In genomic region chr11:7424082-7424471, GRCm38 (mm10) we compare ENCODE assay signal across 10 mouse cellular contexts.
DNase-seq lines count a peak whose midpoint lies in the region; ATAC-seq lines count a peak whose summit lies in the region.
"Had no signal": no experiment of that assay in that cellular context is flagged by ENCODE, and none has a peak within 500 bp of the region (broad histone marks: within the 10 kb centered on the region; RNA-seq: fewer than 3 reads in every experiment).

No protein-coding gene starts in this region.

- H3K9ac ChIP-seq in hindbrain, embryonic 14.5 days = no peak overlapping the region
- H3K9ac ChIP-seq in hindbrain, embryonic 13.5 days = no peak overlapping the region
- H3K9ac ChIP-seq in midbrain, embryonic 15.5 days = no peak overlapping the region
- H3K9ac ChIP-seq in embryonic facial prominence, embryonic 11.5 days (replicated peaks; ENCODE audit: low read length) = no peak overlapping the region
- H3K9ac ChIP-seq: liver, embryonic 15.5 days; neural tube, embryonic 13.5 days had no signal

- H3K27me3 ChIP-seq in hindbrain, embryonic 14.5 days (ENCODE audit: control insufficient read depth, insufficient read depth, low read length) = no peaks in the 10 kb centered on the region
- H3K27me3 ChIP-seq in hindbrain, embryonic 13.5 days = no peaks in the 10 kb centered on the region
- no peaks in the 10 kb centered on the region for H3K27me3 ChIP-seq in midbrain, embryonic 10.5 days (ENCODE audit: low read depth, poor library complexity, severe bottlenecking)
- no peaks in the 10 kb centered on the region for H3K27me3 ChIP-seq in midbrain, embryonic 15.5 days (replicated peaks)
- no peaks in the 10 kb centered on the region for H3K27me3 ChIP-seq in embryonic facial prominence, embryonic 11.5 days (ENCODE audit: control insufficient read depth, insufficient read depth, low read length)
- H3K27me3 ChIP-seq: liver, embryonic 15.5 days; neural tube, embryonic 13.5 days had no signal

- no peak overlapping the region for H3K4me2 ChIP-seq in hindbrain, embryonic 14.5 days (replicated peaks)
- no peak overlapping the region for H3K4me2 ChIP-seq in hindbrain, embryonic 13.5 days
- no peak overlapping the region for H3K4me2 ChIP-seq in midbrain, embryonic 15.5 days
- H3K4me2 ChIP-seq in embryonic facial prominence, embryonic 11.5 days (ENCODE audit: low read depth, low read length) = no peak overlapping the region
- H3K4me2 ChIP-seq: liver, embryonic 15.5 days had no signal

- no peak overlapping the region for H3K4me3 ChIP-seq in hindbrain, embryonic 14.5 days (replicated peaks; ENCODE audit: low read length)
- H3K4me3 ChIP-seq in hindbrain, embryonic 13.5 days = no peak overlapping the region
- no peak overlapping the region for H3K4me3 ChIP-seq in midbrain, embryonic 10.5 days
- H3K4me3 ChIP-seq in midbrain, embryonic 15.5 days = no peak overlapping the region
- H3K4me3 ChIP-seq in embryonic facial prominence, embryonic 11.5 days (ENCODE audit: low read depth, low read length) = no peak overlapping the region
- H3K4me3 ChIP-seq: liver, embryonic 15.5 days; neural tube, embryonic 13.5 days had no signal

- H3K4me1 ChIP-seq in hindbrain, embryonic 14.5 days (replicated peaks; ENCODE audit: control insufficient read depth, insufficient read depth, low read length) = 0 out of 2 replicates have a peak, but pooled peaks cover 5% of the 10 kb centered on the region
- H3K4me1 ChIP-seq in hindbrain, embryonic 13.5 days (replicated peaks) = peaks cover 5% of the 10 kb centered on the region; the same call in 1 of the 2 replicates
- peaks cover 12% of the 10 kb centered on the region for H3K4me1 ChIP-seq in midbrain, embryonic 10.5 days
- H3K4me1 ChIP-seq in midbrain, embryonic 15.5 days = peaks cover 6% of the 10 kb centered on the region; the same call in 1 of the 2 replicates
- H3K4me1 ChIP-seq in embryonic facial prominence, embryonic 11.5 days (ENCODE audit: control insufficient read depth, insufficient read depth, low read length) = peaks cover 2% of the 10 kb centered on the region; the same call in 1 of the 2 replicates
- H3K4me1 ChIP-seq: liver, embryonic 15.5 days had no signal

- peak; percentile 25 for DNase-seq in hindbrain, embryonic 14.5 days (ENCODE audit: low spot score)
- no peak for DNase-seq in midbrain, embryonic 10.5 days (ENCODE audit: low spot score)
- peak; percentile 51 for DNase-seq in embryonic facial prominence, embryonic 11.5 days (ENCODE audit: low spot score)
- no peak for DNase-seq in gastrocnemius, adult 8-10 months (ENCODE audit: low spot score in 2 of 2)
- no peak for DNase-seq in adipocyte (ENCODE audit: low spot score)
- DNase-seq: cerebellum, adult 2 months had no signal

- H3K36me3 ChIP-seq in hindbrain, embryonic 14.5 days (replicated peaks; ENCODE audit: control insufficient read depth, insufficient read depth) = no peaks in the 10 kb centered on the region
- no peaks in the 10 kb centered on the region for H3K36me3 ChIP-seq in hindbrain, embryonic 13.5 days
- no peaks in the 10 kb centered on the region for H3K36me3 ChIP-seq in midbrain, embryonic 10.5 days
- no peaks in the 10 kb centered on the region for H3K36me3 ChIP-seq in midbrain, embryonic 15.5 days (replicated peaks)
- no peaks in the 10 kb centered on the region for H3K36me3 ChIP-seq in embryonic facial prominence, embryonic 11.5 days (replicated peaks; ENCODE audit: control insufficient read depth, insufficient read depth, low read depth, low read length)
- H3K36me3 ChIP-seq: liver, embryonic 15.5 days; neural tube, embryonic 13.5 days had no signal

- H3K27ac ChIP-seq in hindbrain, embryonic 14.5 days = no peak overlapping the region
- H3K27ac ChIP-seq in hindbrain, embryonic 13.5 days = no peak overlapping the region
- 0 out of 2 replicates have a peak overlapping the region, but pooled peaks have one; percentile 9 for H3K27ac ChIP-seq in midbrain, embryonic 10.5 days (replicated peaks)
- no peak overlapping the region for H3K27ac ChIP-seq in midbrain, embryonic 15.5 days
- H3K27ac ChIP-seq in embryonic facial prominence, embryonic 11.5 days (replicated peaks; ENCODE audit: low read depth, low read length) = no peak overlapping the region
- H3K27ac ChIP-seq: liver, embryonic 15.5 days; neural tube, embryonic 13.5 days had no signal

- WGBS in hindbrain, embryonic 14.5 days = 70% methylated on average over 5 of the region's 5 CpGs
- WGBS in hindbrain, embryonic 13.5 days = 62% methylated on average over 5 of the region's 5 CpGs
- 79% methylated on average over 5 of the region's 5 CpGs for WGBS in midbrain, embryonic 10.5 days
- 76% methylated on average over 5 of the region's 5 CpGs for WGBS in midbrain, embryonic 15.5 days
- WGBS in embryonic facial prominence, embryonic 11.5 days = 41% methylated on average over 5 of the region's 5 CpGs

- no peak for ATAC-seq in hindbrain, embryonic 14.5 days (ENCODE audit: low FRiP score)
- ATAC-seq in hindbrain, embryonic 13.5 days (ENCODE audit: low FRiP score) = no peak
- no peak for ATAC-seq in midbrain, embryonic 15.5 days (replicated peaks)
- peak; percentile 46; the same call in 1 of the 2 replicates for ATAC-seq in embryonic facial prominence, embryonic 11.5 days (replicated peaks; ENCODE audit: insufficient number of reproducible peaks, low FRiP score, low TSS enrichment, low read depth)

- no peaks in the 10 kb centered on the region for H3K9me3 ChIP-seq in hindbrain, embryonic 14.5 days (ENCODE audit: control insufficient read depth, low read length)
- no peaks in the 10 kb centered on the region for H3K9me3 ChIP-seq in hindbrain, embryonic 13.5 days
- no peaks in the 10 kb centered on the region for H3K9me3 ChIP-seq in midbrain, embryonic 10.5 days (replicated peaks)
- H3K9me3 ChIP-seq in midbrain, embryonic 15.5 days = no peaks in the 10 kb centered on the region
- no peaks in the 10 kb centered on the region for H3K9me3 ChIP-seq in embryonic facial prominence, embryonic 11.5 days (replicated peaks; ENCODE audit: control insufficient read depth, low read length)
- H3K9me3 ChIP-seq: liver, embryonic 15.5 days; neural tube, embryonic 13.5 days had no signal

Comparison
In these comparisons a context has a peak if more than half of its experiments do, and no peak if none do; other contexts are left out.
1. DNase-seq: peak in hindbrain, embryonic 14.5 days (single experiment) and embryonic facial prominence, embryonic 11.5 days (single experiment); none in midbrain, embryonic 10.5 days (single experiment), gastrocnemius, adult 8-10 months (0 of 2) and adipocyte (single experiment).